Mouse (Mus musculus) midbrain, postnatal 0 days (tissue): ENCODE data around the gene Vgll4. TPM values are rescaled to one million over a fixed set of nuclear protein-coding genes. Genes with fewer than 3 reads are reported as not detected.

Source experiments
- ATAC-seq: fragments of 200-750 bp; cut with Nextera tagmentation; 2 replicates; pipeline ENCODE4 v1.8.0; 2017; ENCODE audit warnings: moderate number of reproducible peaks, mild to moderate bottlenecking, moderate TSS enrichment, moderate library complexity; ENCODE audit not compliant: low FRiP score
- DNase-seq: peaks from one replicate; pipeline ENCODE4 v3.0.0-alpha.2; 2015; ENCODE audit warnings: low spot score
- H3K27ac ChIP-seq: fragments of 300-500 bp; sonication (generic); 2 replicates; pipeline ENCODE4 v1.5.1; 2014; ENCODE audit warnings: low read depth, mild to moderate bottlenecking, low read length, mixed read lengths
- H3K27me3 ChIP-seq: fragments of 300-500 bp; sonication (generic); 2 replicates; pipeline ENCODE4 v1.6.1; 2014; ENCODE audit warnings: low read length, control low read depth, mixed read lengths; ENCODE audit not compliant: insufficient read depth
- H3K36me3 ChIP-seq: fragments of 300-500 bp; sonication (generic); 2 replicates; pipeline ENCODE4 v1.6.1; 2014; ENCODE audit warnings: low read length, control low read depth, mixed read lengths; ENCODE audit not compliant: insufficient read depth
- H3K4me1 ChIP-seq: fragments of 300-500 bp; sonication (generic); 2 replicates; pipeline ENCODE4 v1.6.1; 2014; ENCODE audit warnings: mild to moderate bottlenecking, control low read depth, antibody characterized with exemption, low read length, mixed read lengths; ENCODE audit not compliant: insufficient read depth
- H3K4me2 ChIP-seq: fragments of 300-500 bp; sonication (generic); 2 replicates; pipeline ENCODE4 v1.6.1; 2014; ENCODE audit warnings: low read depth, mild to moderate bottlenecking, low read length, mixed read lengths; ENCODE audit not compliant: poor library complexity, severe bottlenecking
- H3K4me3 ChIP-seq: fragments of 300-500 bp; sonication (generic); 2 replicates; pipeline ENCODE4 v1.5.1; 2014; ENCODE audit warnings: low read depth, mild to moderate bottlenecking, low read length, moderate library complexity
- H3K9ac ChIP-seq: fragments of 300-500 bp; sonication (generic); replicated peaks from 2 replicates; pipeline ENCODE4 v1.6.1; 2014; ENCODE audit warnings: mild to moderate bottlenecking, low read length, moderate library complexity, mixed read lengths; ENCODE audit not compliant: poor library complexity, severe bottlenecking
- H3K9me3 ChIP-seq: fragments of 300-500 bp; sonication (generic); 2 replicates; pipeline ENCODE4 v1.6.1; 2016; ENCODE audit warnings: low read length, control low read depth
- CTCF ChIP-seq: IDR thresholded peaks from 2 replicates; pipeline ENCODE4 v1.5.1; 2016; ENCODE audit warnings: antibody characterized with exemption, mild to moderate bottlenecking
- WGBS: fragments of 180-500 bp; shearing (Covaris S2); extraction: QIAGEN DNeasy Blood & Tissue Kit; methylation state at CpG from one replicate; pipeline ENCODE4 v1.1.7; 2014; 5-methylcytosine and 5-hydroxymethylcytosine counted together
- polyA plus RNA-seq: library from polyadenylated mRNA; unstranded; fragments of >200 nt; fragmentation: Nextera tagmentation; extraction: Ambion mirVana; gene quantifications from 2 replicates; pipeline ENCODE4 v1.2.1, GENCODE M21; 2015
- total RNA-seq: library from RNA; depleted of rRNA; stranded (reverse); fragments of >200 nt; gene quantifications from 2 replicates; pipeline ENCODE4 v1.2.3, GENCODE M21; 2014; rRNA removed

The Vgll4 gene
- total RNA-seq (43.7 and 58.5 TPM in 2 replicates), polyA plus RNA-seq (36.0 and 40.7 TPM in 2 replicates)

DNA sequence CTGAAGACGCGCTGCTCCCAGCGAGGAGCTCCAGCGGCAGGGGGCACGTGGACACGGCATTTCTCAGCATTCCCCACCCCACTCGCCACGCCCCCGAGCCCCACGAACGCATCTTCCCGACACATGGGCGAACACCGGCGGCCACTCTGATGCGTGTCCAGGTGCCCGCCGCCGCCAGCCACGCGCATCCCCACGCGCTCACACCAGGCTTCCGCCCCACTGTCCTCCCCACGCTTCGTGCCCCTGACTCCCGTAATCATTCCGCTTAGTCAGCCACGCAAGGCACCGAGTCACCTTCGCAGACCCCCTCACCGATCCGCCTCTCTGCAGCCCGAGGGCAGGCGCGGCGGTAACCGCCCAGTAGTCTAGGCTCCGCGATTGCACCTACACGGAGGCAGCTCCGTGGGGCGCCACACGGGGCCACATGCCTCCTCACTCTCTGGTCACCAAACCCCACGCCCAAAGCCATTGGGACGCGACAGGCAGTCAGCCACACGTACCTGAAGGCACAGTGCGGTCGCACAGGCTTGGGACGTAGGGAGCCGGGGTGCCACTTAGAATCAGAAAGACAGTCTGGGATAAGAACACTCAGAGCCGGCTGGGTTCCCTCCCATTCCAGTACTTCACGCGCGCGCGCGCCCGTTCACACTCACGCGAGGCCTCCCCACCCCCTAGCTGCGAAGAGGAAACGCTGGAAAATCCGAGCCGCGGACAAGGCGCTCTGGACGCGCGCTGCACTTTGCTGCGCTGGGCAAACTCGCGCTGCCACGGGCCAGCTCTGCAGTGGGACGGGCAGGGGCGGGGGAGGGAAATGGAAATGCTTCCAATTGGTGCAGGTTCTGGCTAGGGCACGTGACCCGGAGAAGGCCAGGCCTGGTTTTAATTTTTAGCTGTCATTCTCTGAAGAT is at the start of gene Vgll4:
TSS of gene Vgll4 (minus strand) at position 782 of the 908 bp plus-strand sequence.
- Histone ChIP-seq H3K4me3 (peak within 1 kb of the TSS; percentile 78), H3K27ac (peak within 1 kb of the TSS; percentile 72), H3K27me3 (no peaks in the 10 kb centered on the region; the same call in 1 of the 2 replicates), H3K36me3 (no peaks in the 10 kb centered on the region), H3K4me2 (peak within 1 kb of the TSS; percentile 94), H3K9me3 (no peaks in the 10 kb centered on the region), H3K4me1 (no peaks in the 10 kb centered on the region; the same call in 1 of the 2 replicates), H3K9ac (peak within 1 kb of the TSS; percentile 87)
- WGBS = under 1% methylated on average over 76 of the region's 79 CpGs
- peak; percentile 59 for TF ChIP-seq CTCF
- DNase-seq (peak; percentile 77), ATAC-seq (peak; percentile 75)

DNA sequence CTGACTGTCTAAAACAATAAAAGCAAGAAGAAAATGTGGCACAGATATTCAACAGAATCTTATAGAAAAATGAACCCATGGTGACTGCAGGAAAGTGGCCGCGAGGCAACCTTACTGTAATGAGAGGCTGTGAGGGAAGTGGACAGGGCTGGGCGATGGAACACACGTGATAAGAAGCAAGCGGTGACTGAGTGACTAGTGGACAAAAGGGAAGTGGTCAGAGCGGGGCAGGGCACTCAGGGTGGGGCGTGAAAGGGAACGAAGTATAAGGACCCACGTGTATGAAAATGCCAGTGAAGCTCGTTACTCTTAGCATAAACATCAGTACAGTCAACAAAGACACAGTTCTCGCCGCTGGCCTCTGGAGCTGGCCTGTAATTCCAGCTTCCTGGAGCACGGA is 45.7 kb upstream of the Vgll4 start:
- Histone ChIP-seq H3K4me2 (no peak overlapping the region), H3K27ac (no peak overlapping the region), H3K36me3 (peaks cover 24% of the 10 kb centered on the region), H3K9me3 (no peaks in the 10 kb centered on the region), H3K9ac (no peak overlapping the region), H3K27me3 (no peaks in the 10 kb centered on the region), H3K4me1 (no peaks in the 10 kb centered on the region), H3K4me3 (no peak overlapping the region)
- ATAC-seq (no peak), DNase-seq (no peak)
- TF ChIP-seq CTCF = no peak
- whole genome bisulfite sequencing = 94% methylated on average over 13 of the region's 13 CpGs

DNA sequence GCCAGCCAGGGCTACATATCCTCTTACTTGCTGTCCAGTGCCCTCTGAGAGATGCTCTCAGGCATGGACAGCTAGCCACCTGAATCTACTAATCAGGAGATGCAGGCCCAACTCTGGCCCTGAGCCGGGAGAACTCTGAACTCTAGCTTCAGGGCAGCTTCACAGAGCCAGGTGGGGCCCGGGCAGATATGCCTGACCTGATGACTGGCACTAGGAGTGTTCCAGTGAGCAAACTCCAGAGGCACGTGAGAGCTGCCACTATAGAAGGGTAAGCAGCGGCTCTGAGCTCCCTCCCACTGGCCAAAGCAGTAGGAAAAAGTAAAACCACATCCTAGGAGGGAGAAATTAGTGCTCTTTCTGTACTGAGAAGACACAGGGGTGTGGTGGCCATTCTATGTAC is 43.8 kb upstream of the Vgll4 start:
- peaks cover 35% of the 10 kb centered on the region for H3K36me3 ChIP-seq
- no peaks in the 10 kb centered on the region for H3K9me3 ChIP-seq
- no peak for TF ChIP-seq CTCF
- H3K27ac ChIP-seq = no peak overlapping the region
- DNase-seq = no peak
- no peaks in the 10 kb centered on the region for H3K27me3 ChIP-seq
- ATAC-seq = no peak
- H3K9ac ChIP-seq = no peak overlapping the region
- no peak overlapping the region for H3K4me2 ChIP-seq
- no peaks in the 10 kb centered on the region for H3K4me1 ChIP-seq
- WGBS = 96% methylated on average over 4 of the region's 4 CpGs
- no peak overlapping the region for H3K4me3 ChIP-seq

DNA sequence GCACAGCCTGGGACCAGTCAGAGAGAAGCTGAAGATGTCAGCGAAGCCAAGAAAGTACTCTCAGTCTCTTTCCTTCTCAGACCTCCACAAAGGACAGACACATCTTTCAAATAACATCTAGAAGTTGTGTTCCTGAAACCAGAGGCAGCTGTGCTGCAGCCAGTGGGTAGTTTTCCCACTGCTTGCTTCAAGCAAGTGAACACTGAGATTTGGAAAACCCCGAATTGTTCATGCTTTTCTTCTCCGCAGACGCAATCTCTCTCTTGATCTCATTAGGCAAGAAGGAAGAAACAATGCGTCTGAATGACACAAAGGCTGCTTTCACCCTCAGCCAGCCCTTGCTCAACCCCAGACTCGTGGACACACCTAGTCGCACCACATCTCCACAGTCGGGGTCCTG is 42.0 kb upstream of the Vgll4 start:
- ATAC-seq (no peak), DNase-seq (no peak)
- Histone ChIP-seq H3K27ac (no peak overlapping the region), H3K9me3 (no peaks in the 10 kb centered on the region), H3K36me3 (peaks cover 27% of the 10 kb centered on the region), H3K4me3 (no peak overlapping the region), H3K9ac (no peak overlapping the region), H3K27me3 (no peaks in the 10 kb centered on the region), H3K4me1 (no peaks in the 10 kb centered on the region), H3K4me2 (no peak overlapping the region)
- WGBS = 83% methylated on average over 8 of the region's 8 CpGs
- TF ChIP-seq CTCF = no peak

DNA sequence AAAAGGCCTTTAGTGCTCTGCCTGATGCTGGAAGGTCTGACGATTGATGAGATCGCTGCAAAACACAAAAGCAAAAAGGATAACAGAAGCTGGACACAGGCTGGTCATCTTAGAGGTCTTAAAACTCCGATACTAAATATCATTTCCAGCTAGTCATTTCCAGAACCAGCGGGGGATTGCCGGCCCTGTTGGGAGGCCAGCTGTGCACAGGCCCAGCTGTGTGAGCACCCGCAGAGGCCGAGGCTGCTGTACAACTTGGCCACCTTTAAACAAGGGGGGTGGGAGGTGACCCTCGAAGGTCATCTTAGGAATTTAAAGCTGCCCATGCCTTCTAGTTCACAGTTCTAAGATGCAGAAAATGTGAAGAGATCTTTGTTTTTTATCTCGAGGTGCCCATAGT is 41.0 kb upstream of the Vgll4 start:
- Histone ChIP-seq H3K27me3 (no peaks in the 10 kb centered on the region), H3K4me1 (no peaks in the 10 kb centered on the region), H3K4me2 (no peak overlapping the region), H3K9me3 (no peaks in the 10 kb centered on the region), H3K36me3 (peaks cover 27% of the 10 kb centered on the region), H3K9ac (no peak overlapping the region), H3K27ac (no peak overlapping the region), H3K4me3 (no peak overlapping the region)
- TF ChIP-seq CTCF = no peak
- no peak for ATAC-seq
- no peak for DNase-seq
- WGBS = 83% methylated on average over 9 of the region's 9 CpGs

DNA sequence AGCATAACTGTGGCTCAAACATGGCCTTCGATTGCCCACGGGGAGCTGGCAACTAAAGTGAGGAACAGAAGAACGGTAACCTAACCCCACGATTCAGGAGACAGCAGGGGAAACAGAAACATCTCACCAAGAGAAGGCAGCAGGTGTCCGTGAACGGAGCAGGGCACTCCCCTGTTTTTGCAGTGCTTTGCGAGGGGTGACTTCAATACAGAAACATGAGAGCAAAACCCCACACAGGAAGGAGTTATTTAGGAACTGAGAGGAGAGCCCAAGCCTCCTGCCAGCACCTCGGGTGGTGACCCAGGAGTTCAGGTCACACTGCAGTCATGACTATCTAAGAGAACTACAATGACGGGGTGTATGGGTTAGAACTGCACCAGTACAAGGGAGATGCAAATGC is 40.5 kb upstream of the Vgll4 start:
- no peak overlapping the region for H3K9ac ChIP-seq
- no peak for TF ChIP-seq CTCF
- no peaks in the 10 kb centered on the region for H3K9me3 ChIP-seq
- ATAC-seq (no peak), DNase-seq (no peak)
- no peak overlapping the region for H3K4me3 ChIP-seq
- no peak overlapping the region for H3K27ac ChIP-seq
- 88% methylated on average over 9 of the region's 9 CpGs for WGBS
- H3K4me2 ChIP-seq = no peak overlapping the region
- no peaks in the 10 kb centered on the region for H3K4me1 ChIP-seq
- peaks cover 24% of the 10 kb centered on the region for H3K36me3 ChIP-seq
- no peaks in the 10 kb centered on the region for H3K27me3 ChIP-seq
